Mouse (Mus musculus): ENCODE data around the gene Nog.
A peak's percentile ranks its signal among the peaks of the same experiment; 100 is the strongest.

Gene Nog

GRCm38 (mm10) chr11:89302056-89302815 is at the start of gene Nog:
Nog (minus strand) TSS chr11:89302332.
- peak; percentile 78 for DNase-seq (ENCODE audit: extremely low spot score, low spot score)

GRCm38 (mm10) chr11:89340238-89340637 is 38.1 kb upstream of the Nog start:
- DNase-seq (ENCODE audit: extremely low spot score, low spot score), result no peak

- no peak for DNase-seq (ENCODE audit: extremely low spot score, low spot score)
Measured at GRCm38 (mm10) chr11:89339783-89340182, 37.7 kb upstream of the Nog start.

GRCm38 (mm10) chr11:89337910-89338309 is 35.8 kb upstream of the Nog start:
- no peak for DNase-seq (ENCODE audit: extremely low spot score, low spot score)

GRCm38 (mm10) chr11:89327089-89327881 is 25.2 kb upstream of the Nog start:
- DNase-seq (ENCODE audit: extremely low spot score, low spot score), result no peak

GRCm38 (mm10) chr11:89321775-89322174 is 19.6 kb upstream of the Nog start:
- no peak for DNase-seq (ENCODE audit: extremely low spot score, low spot score)

- no peak for DNase-seq (ENCODE audit: extremely low spot score, low spot score)
Measured at GRCm38 (mm10) chr11:89319675-89320074, 17.5 kb upstream of the Nog start.

- no peak for DNase-seq (ENCODE audit: extremely low spot score, low spot score)
Measured at GRCm38 (mm10) chr11:89318324-89318723, 16.2 kb upstream of the Nog start.

- no peak for DNase-seq (ENCODE audit: extremely low spot score, low spot score)
Measured at GRCm38 (mm10) chr11:89317757-89318156, 15.6 kb upstream of the Nog start.

GRCm38 (mm10) chr11:89314374-89314773 is 12.2 kb upstream of the Nog start:
- no peak for DNase-seq (ENCODE audit: extremely low spot score, low spot score)

GRCm38 (mm10) chr11:89312378-89312777 is 10.2 kb upstream of the Nog start:
- DNase-seq (ENCODE audit: extremely low spot score, low spot score), result no peak

GRCm38 (mm10) chr11:89310217-89310616 is 8.1 kb upstream of the Nog start:
- DNase-seq (ENCODE audit: extremely low spot score, low spot score), result no peak

- peak; percentile 90 for DNase-seq (ENCODE audit: extremely low spot score, low spot score)
Measured at GRCm38 (mm10) chr11:89303421-89303820, 1.3 kb upstream of the Nog start.

GRCm38 (mm10) chr11:89302816-89303180 is 666 bp upstream of the Nog start:
- peak; percentile 77 for DNase-seq (ENCODE audit: extremely low spot score, low spot score)

- peak; percentile 74 for DNase-seq (ENCODE audit: extremely low spot score, low spot score)
Measured at GRCm38 (mm10) chr11:89301331-89302055, 639 bp downstream of the Nog start.

GRCm38 (mm10) chr11:89299784-89300775 is 2.1 kb downstream of the Nog start:
- peak; percentile 42 for DNase-seq (ENCODE audit: extremely low spot score, low spot score)

- peak; percentile 76 for DNase-seq (ENCODE audit: extremely low spot score, low spot score)
Measured at GRCm38 (mm10) chr11:89299116-89299783, 2.9 kb downstream of the Nog start.

GRCm38 (mm10) chr11:89298285-89299010 is 3.7 kb downstream of the Nog start:
- DNase-seq (ENCODE audit: extremely low spot score, low spot score), result peak; percentile 80

- no peak for DNase-seq (ENCODE audit: extremely low spot score, low spot score)
Measured at GRCm38 (mm10) chr11:89297521-89297920, 4.6 kb downstream of the Nog start.

Data from neural tube, embryonic 10.5 days (tissue).